Comparison of ENCODE assay signal across 8 mouse cellular contexts in genomic region chr10:83544103-83544479, GRCm38 (mm10). TPM values are rescaled to one million over a fixed set of nuclear protein-coding genes. Genes with fewer than 3 reads are reported as not detected.
DNase-seq lines count a peak whose midpoint lies in the region; ATAC-seq and TF ChIP-seq lines count a peak whose summit lies in the region.

No protein-coding gene starts in this region.

- no peak for TF ChIP-seq POLR2A in kidney, adult 2 months (IDR thresholded peaks at IDR 0.05; ENCODE audit: low read depth, low read length)

- H3K9ac ChIP-seq in hindbrain, embryonic 16.5 days (ENCODE audit: low read depth, low read length), result peak overlapping the region; percentile 95

- TF ChIP-seq CTCF in kidney, adult 2 months (conservative IDR thresholded peaks at IDR 0.05; ENCODE audit: insufficient read depth, insufficient read length, low read depth, low read length), result no peak
- TF ChIP-seq CTCF in E14TG2a.4 (conservative IDR thresholded peaks at IDR 0.05; ENCODE audit: low read length), result no peak

- ATAC-seq in common myeloid progenitor, adult 5-6 weeks (replicated peaks; ENCODE audit: low read depth, poor library complexity, severe bottlenecking), result peak; percentile 46
- ATAC-seq in hindbrain, embryonic 16.5 days, result peak; percentile 94
- ATAC-seq in megakaryocyte, adult 5-6 weeks (ENCODE audit: poor library complexity, severe bottlenecking), result peak; percentile 59

- H3K4me3 ChIP-seq in kidney, adult 2 months (ENCODE audit: insufficient read depth, low read depth, low read length), result peak overlapping the region; percentile 93
- H3K4me3 ChIP-seq in E14TG2a.4 (replicated peaks; ENCODE audit: low read length), result peak overlapping the region; percentile 89
- peak overlapping the region; percentile 95 for H3K4me3 ChIP-seq in hindbrain, embryonic 16.5 days (ENCODE audit: low read length)

- H3K27ac ChIP-seq in kidney, adult 2 months (ENCODE audit: insufficient read depth, low read depth, low read length), result peak overlapping the region; percentile 97
- H3K27ac ChIP-seq in hindbrain, embryonic 16.5 days (ENCODE audit: low read depth, low read length), result peak overlapping the region; percentile 96

- H3K36me3 ChIP-seq in kidney, adult 2 months (ENCODE audit: control insufficient read depth, insufficient read depth, low read length), result no peaks in the 10 kb centered on the region
- H3K36me3 ChIP-seq in E14TG2a.4 (ENCODE audit: insufficient read depth, low read length), result peaks cover 24% of the 10 kb centered on the region
- H3K36me3 ChIP-seq in hindbrain, embryonic 16.5 days (ENCODE audit: control insufficient read depth, insufficient read depth, low read length), result peaks cover 2% of the 10 kb centered on the region; the same call in 1 of the 2 replicates

- H3K27me3 ChIP-seq in kidney, adult 2 months (replicated peaks; ENCODE audit: control insufficient read depth, insufficient read depth, low read length), result no peaks in the 10 kb centered on the region
- H3K27me3 ChIP-seq in E14TG2a.4 (ENCODE audit: insufficient read depth, low read length), result no peaks in the 10 kb centered on the region
- no peaks in the 10 kb centered on the region for H3K27me3 ChIP-seq in hindbrain, embryonic 16.5 days (replicated peaks; ENCODE audit: control insufficient read depth, insufficient read depth, low read length)

- WGBS in kidney, adult 2 months, result under 1% methylated on average over 41 of the region's 41 CpGs
- WGBS in hindbrain, embryonic 16.5 days, result under 1% methylated on average over 26 of the region's 41 CpGs

- H3K9me3 ChIP-seq in E14TG2a.4 (ENCODE audit: low read length), result no peaks in the 10 kb centered on the region
- no peaks in the 10 kb centered on the region for H3K9me3 ChIP-seq in hindbrain, embryonic 16.5 days (ENCODE audit: control insufficient read depth, low read length)

- peaks cover 3% of the 10 kb centered on the region for H3K4me1 ChIP-seq in kidney, adult 2 months (ENCODE audit: control insufficient read depth, insufficient read depth, low read length)
- H3K4me1 ChIP-seq in E14TG2a.4 (replicated peaks; ENCODE audit: low read depth, low read length), result peaks cover 23% of the 10 kb centered on the region
- H3K4me1 ChIP-seq in hindbrain, embryonic 16.5 days (ENCODE audit: control insufficient read depth, insufficient read depth, low read depth, low read length), result peaks cover 11% of the 10 kb centered on the region

- no peak for DNase-seq in kidney, adult 2 months
- DNase-seq in kidney, adult 11 months, result no peak
- no peak for DNase-seq in MN1 (ENCODE audit: low spot score)
- DNase-seq in Muller cell, postnatal 12 days (ENCODE audit: inconsistent ontology term), result no peak

- peak overlapping the region; percentile 65 for H3K4me2 ChIP-seq in hindbrain, embryonic 16.5 days (ENCODE audit: low read length)

RNA-seq across cellular contexts. Expression of gene Washc4, which starts 0.5 kb away (rescaled TPM):
- polyA plus RNA-seq in kidney, adult 2 months (2012; rRNA removed), result 2.8 and 4.0 TPM in 2 replicates
- total RNA-seq in common myeloid progenitor, adult 5-6 weeks (2017), result 37.1 and 45.0 TPM in 2 replicates
- 26.0 and 31.8 TPM in 2 replicates for polyA plus RNA-seq in hindbrain, embryonic 16.5 days (2015; fragmentation: Nextera tagmentation; extraction: Ambion mirVana)
- total RNA-seq in megakaryocyte, adult 5-6 weeks (2015), result 33.5 and 39.0 TPM in 2 replicates
- total RNA-seq in megakaryocyte, adult 5-6 weeks (2017), result 55.4 and 79.2 TPM in 2 replicates

RNA-seq across cellular contexts. Expression of gene Aldh1l2, which starts 10.2 kb away (rescaled TPM):
- 0.87 and 1.1 TPM in 2 replicates for polyA plus RNA-seq in kidney, adult 2 months (2012; rRNA removed)
- not detected in 2 replicates for total RNA-seq in common myeloid progenitor, adult 5-6 weeks (2017)
- 11.9 and 14.6 TPM in 2 replicates for polyA plus RNA-seq in hindbrain, embryonic 16.5 days (2015; fragmentation: Nextera tagmentation; extraction: Ambion mirVana)
- total RNA-seq in megakaryocyte, adult 5-6 weeks (2015), result not detected in 2 replicates
- total RNA-seq in megakaryocyte, adult 5-6 weeks (2017), result not detected in 2 replicates
